Mouse (Mus musculus) brain, embryonic 14.5 days (tissue): Measurements from ENCODE around the gene Ccnt1. TPM values are rescaled to one million over a fixed set of nuclear protein-coding genes. Genes with fewer than 3 reads are reported as not detected.
"Not testable (repeated sequence)": the region's sequence is repeated elsewhere in the genome, so short reads cannot be mapped to it uniquely, and the experiment has no call there.

Experiments used
- DNase-seq: peaks from one replicate; pipeline ENCODE4 v3.0.0-alpha.2; 2011; ENCODE audit warnings: low read depth
- CTCF ChIP-seq: fragments of 200-500 bp; IDR thresholded peaks from 2 replicates; pipeline ENCODE4 v1.5.1; 2012; ENCODE audit warnings: inconsistent platforms, mild to moderate bottlenecking, moderate library complexity, borderline replicate concordance; ENCODE audit not compliant: insufficient read depth, insufficient read length; ENCODE audit errors: extremely low read depth
- POLR2A ChIP-seq: fragments of 200-500 bp; IDR thresholded peaks from 2 replicates; pipeline ENCODE4 v1.6.1; 2012; ENCODE audit warnings: mild to moderate bottlenecking, inconsistent platforms, borderline replicate concordance; ENCODE audit not compliant: poor library complexity, insufficient read depth, insufficient read length, severe bottlenecking; ENCODE audit errors: extremely low read depth
- polyA plus RNA-seq: library from polyadenylated mRNA; depleted of rRNA; stranded (reverse); fragments of >200 nt; gene quantifications from 2 replicates; pipeline ENCODE4 v1.2.3, GENCODE M21; 2012

The Ccnt1 gene
- polyA plus RNA-seq, 1 experiment, result 29.5 TPM

DNA sequence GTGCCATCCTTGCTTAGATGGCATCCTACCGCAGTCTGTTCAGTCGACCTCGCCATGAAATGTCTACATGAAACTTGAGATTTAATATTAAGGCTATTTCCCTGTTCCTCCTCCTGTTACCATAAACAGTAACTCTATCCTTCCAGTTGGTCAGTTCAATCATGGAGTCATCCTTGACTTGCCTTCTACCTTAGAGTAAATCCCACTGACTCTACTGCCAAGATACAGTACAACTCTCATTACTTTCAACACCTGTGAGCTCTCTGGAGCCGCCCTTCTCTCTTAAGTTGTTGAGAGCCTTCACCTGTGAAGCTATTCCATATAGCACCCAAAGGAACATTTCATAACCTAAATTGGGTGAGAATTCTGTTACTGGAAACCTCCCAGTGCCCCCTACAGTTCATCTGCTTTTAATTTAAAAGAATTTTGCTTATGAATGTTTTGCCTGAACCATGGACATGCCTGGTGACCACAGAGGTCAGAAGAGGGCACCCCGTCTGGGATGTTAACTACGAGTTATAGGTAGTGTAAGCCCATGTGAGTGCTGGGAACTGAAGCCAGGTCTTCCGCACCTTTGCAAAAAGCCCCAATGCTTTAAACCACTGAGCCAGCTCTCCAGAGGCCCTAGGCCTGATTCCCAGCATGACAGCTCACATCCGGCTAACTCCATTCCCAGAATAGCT lies 33.8 kb downstream of the Ccnt1 start:
- TF ChIP-seq CTCF (no peak), POLR2A (no peak)
- DNase-seq, result no peak

DNA sequence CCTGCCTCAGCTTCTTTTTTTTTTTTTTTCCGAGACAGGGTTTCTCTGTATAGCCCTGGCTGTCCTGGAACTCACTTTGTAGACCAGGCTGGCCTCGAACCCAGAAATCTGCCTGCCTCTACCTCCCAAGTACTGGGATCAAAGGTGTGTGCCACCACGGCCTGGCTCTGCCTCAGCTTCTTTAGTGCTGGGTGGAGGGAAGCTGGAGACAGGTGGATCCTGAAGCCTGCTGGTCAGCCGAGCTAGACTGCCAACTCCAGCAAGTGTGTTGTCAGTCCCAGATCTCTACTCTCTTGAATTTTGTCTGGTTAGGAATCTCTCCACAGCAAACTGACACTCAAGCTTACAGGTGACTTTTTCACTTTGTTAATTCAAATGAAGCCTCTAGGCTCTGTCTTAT lies 34.8 kb downstream of the Ccnt1 start:
- no peak for TF ChIP-seq CTCF
- TF ChIP-seq POLR2A, result no peak
- no peak for DNase-seq

DNA sequence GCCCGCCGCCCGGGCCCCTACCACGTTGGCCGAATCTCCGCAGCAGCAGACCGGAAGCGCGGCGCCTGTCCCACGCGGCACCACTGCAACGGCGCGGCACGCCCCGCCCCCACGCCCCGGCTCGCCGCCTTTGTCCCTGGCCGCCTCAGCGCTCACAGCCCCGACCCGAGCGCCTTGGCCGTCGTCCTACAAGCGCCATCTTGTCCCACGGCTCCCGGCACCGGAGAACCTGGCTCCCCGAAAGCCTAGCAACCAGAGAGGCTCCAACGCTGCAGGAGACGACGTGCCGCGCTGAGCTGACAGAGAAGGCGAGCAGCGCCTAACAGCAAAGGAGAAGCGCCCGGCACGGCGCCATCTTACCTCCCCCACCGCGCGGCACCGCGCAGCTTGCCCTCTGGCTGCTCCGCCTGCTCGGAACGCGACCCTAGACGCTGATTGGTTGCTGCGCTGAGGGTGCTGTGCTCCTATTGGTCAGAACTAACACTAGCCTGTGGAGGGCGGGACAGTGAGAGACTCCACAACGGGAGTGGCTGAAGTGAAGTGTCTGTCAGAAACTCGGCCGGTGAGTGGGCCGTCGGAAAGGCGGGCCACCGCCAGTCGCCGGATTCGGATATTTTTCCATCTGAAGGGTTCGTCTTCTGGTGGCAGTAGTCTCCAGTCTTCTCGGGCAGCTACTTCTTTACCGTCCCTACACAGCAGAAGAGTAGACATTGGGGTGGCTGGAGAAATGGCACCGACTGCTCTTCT lies 36.7 kb downstream of the Ccnt1 start, which contains the start of gene Kansl2:
Kansl2 (minus strand) TSS at position 384 of the 747 bp plus-strand sequence.
- peak; percentile 99 for TF ChIP-seq POLR2A
- no peak for TF ChIP-seq CTCF
- DNase-seq, result peak; percentile 100

DNA sequence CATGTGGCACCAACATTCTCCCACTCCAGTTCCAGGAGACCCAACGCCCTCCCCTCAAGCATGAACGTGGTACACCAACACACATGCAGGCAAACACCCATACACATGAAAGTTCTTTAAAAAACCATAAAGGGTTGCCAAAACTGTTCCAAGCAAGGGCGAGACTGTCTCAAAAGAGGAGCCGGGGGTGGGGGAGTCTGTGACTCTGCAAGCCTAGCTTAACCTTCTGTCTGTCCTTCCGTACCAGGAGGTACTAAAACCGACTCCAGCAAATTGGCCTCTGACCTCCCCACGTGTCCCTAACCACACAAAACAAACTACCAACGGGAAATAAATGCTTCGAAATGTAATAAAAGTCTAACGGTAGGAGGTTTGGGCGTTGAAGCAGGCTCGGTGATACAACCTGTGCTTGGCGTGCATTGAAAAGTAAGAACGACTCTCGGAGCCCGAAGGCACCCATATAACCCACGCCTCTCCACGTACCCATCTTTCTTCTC lies 37.6 kb downstream of the Ccnt1 start:
- peak; percentile 21 for DNase-seq
- no peak for TF ChIP-seq CTCF
- TF ChIP-seq POLR2A, result no peak

- no peak for TF ChIP-seq CTCF
- TF ChIP-seq POLR2A, result no peak
- peak; percentile 25 for DNase-seq
Measured at GRCm38 (mm10) chr15:98532281-98532680, 38.4 kb downstream of the Ccnt1 start.

- no peak for DNase-seq
- TF ChIP-seq CTCF, result no peak
- no peak for TF ChIP-seq POLR2A
Measured at GRCm38 (mm10) chr15:98528066-98528563, 42.6 kb downstream of the Ccnt1 start.

DNA sequence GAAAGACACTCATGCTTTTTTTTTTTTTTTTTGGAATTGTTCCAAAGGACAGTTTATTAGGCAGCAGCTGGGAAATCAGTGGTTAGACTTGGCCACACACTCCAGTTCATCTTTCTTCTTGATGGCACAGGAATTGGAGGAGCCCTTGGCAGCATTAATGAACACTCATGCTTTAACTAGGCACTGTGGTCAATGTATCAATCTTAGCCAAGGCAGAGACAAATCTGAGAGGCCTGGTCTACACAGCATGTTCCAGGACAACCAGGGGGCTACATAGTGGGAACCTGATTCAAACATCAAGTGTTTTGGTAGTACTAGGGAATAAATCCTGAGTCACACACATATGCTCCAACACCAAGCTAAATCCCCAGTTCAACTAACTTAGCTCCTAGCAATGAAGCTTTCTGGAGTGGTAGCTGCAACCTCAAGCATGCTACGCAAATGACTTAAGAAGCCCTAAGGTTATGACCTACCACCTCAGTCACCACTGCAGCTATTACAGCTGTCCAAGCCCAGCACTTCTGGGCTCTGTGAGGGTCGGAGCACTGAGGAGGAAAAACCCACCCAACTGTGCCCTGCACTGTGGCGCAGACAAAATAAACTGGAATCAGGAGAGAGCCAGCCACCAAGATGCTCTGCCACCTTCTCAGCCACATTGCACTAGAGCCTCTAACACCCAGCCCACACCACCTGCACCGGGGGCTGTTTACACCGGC lies 43.5 kb downstream of the Ccnt1 start:
- no peak for DNase-seq
- TF ChIP-seq POLR2A (no peak), CTCF (no peak)

GRCm38 (mm10) chr15:98526057-98526456 lies 44.7 kb downstream of the Ccnt1 start:
- peak; percentile 42 for DNase-seq
- TF ChIP-seq POLR2A (no peak), CTCF (no peak)

DNA sequence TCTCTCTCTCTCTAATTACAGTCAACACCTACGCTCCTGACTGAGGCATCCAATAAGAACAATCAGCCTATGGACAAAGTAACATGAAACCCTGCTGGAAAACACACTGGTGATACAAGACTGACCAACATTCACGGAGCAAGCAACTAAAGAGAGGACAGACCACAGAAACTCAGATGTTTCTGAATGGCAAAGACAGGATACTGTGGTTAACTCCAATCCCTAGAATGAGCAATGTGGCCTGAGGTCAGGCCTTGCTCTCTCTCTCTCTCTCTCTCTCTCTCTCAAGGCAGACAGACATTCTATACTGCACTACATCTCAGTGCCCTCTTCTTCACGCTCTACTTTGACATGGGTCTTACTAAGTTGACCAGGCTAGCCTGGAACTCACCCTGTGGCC lies 49.5 kb downstream of the Ccnt1 start:
- TF ChIP-seq POLR2A, result no peak
- TF ChIP-seq CTCF, result no peak
- no peak for DNase-seq

DNA sequence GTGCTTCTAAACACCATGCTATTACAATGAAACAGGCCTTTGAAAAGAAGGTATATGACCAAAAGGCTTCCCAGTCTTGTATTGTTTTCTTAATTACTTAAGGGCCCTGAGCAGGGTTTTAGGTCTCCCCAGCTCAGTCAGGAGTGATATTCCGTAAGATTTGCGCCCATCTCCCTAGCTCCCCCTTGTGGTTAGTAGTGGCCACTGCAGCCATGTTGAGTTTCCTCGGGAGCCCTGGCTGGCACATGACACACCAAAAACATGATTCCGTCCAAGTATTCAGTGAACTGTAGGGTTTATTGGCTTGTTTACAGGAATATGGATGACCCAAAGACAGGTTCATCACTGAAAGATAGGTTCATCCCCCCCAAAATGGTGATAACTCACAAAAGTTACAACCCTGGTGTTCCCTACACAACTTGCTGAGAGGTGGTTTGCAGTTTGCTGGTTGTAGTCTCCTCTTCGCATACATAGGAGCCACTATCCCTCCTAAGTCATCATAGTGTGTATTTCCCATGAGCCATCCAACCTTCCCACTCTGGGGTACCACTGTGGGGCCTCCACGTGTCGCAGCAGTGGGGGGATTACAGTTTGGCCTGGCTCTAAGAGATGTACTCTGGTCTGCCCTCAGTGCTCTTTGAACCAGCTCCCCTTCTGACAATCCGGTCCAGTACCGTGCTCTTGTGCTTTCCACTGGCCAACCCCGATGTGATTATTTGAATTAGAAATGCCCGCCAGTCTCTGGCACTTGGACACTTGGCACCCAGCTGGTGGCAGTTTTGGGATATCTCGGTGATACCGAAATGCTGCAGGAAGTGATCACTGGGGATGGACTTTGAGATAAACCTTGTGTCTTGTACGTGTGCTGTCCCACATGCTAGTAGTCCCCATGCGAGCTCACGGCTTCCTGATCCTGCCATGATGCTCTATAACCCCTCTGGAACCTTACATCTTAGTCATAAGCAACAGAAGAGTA lies 53.1 kb downstream of the Ccnt1 start:
- TF ChIP-seq CTCF (peak; percentile 92), POLR2A (no peak)
- DNase-seq, result peak; percentile 43

GRCm38 (mm10) chr15:98514845-98515244 lies 55.9 kb downstream of the Ccnt1 start:
- not testable (repeated sequence) for DNase-seq
